Mouse (Mus musculus) layer of hippocampus, adult 18-20 months (tissue): ENCODE results near the gene Sdccag8. TPM values are rescaled to one million over a fixed set of nuclear protein-coding genes. Genes with fewer than 3 reads are reported as not detected.

ENCODE experiments used
- DNase-seq, 2 experiments: peaks; one replicate each; pipeline ENCODE4 v3.0.0; 2022; ENCODE audit warnings: low spot score in 2 of 2
- microRNA-seq, 2 experiments: library from miRNA; unstranded; fragments of <30 nt; microRNA quantifications; one replicate each; pipeline ENCODE4 v1.2.0; 2021
- total RNA-seq, 2 experiments: library from RNA; stranded (reverse); gene quantifications; 2 replicates each; pipeline ENCODE4 v1.2.3; 2021

The Sdccag8 gene
- total RNA-seq, 2 experiments from 2014 or later = 16.3 to 16.9 TPM

DNA sequence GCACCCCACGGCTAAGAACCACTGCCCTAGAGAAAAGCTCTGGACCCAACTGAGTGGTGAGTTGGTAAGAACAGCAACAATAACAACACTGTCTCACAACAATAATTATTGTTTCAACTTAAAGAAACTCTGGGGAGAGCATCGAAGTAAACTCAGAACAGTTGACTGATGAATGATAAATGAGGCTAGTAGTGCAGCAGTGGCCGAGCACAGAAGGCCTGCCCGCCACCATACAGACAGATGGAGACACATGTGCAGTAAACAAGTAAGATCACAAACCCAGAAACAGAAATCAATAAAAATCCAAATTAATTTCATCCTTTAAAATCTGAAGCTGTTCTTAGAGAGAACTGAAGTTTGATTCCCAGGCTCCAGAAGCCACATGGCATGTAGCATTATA lies 225.6 kb downstream of the Sdccag8 start:
- DNase-seq = no peak

GRCm38 (mm10) chr1:177045885-177046284 lies 231.4 kb downstream of the Sdccag8 start:
- DNase-seq = no peak

DNA sequence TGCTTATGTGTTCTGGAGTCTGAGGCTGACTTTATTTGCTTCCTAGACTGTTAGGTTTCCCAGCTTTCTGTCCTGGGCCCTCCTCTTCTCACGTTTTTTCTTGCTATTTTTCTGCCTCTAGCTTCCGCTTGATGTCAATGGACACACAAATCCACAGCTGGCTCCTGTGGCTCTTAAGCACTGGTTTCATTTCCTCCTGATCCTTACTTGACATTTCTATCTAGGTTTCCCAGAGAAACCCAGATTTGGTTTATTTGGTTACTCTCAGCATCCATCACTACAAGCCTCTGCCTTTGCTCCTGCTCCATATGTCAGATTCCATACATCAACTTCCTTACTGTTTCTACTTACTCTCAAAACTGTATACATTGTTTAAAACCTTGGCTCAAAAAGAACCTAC lies 232.5 kb downstream of the Sdccag8 start:
- DNase-seq = no peak

DNA sequence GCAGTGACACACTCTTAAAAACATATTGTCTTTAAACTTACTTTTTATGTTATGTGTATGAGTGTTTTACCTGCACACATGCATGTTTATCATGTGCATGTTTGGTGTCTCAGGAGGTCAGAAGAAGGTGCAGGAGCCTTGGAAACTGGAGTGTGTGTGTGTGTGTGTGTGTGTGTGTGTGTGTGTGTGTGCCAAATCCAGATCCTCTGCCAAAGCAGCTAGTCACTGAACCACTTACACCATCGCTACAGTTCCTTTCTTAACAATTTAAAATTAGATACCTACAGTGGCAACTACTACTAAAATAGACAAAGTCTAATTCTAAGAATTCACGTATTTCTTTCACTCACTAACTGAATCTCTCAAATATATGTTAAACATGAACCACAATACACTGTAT lies 234.3 kb downstream of the Sdccag8 start:
- DNase-seq = no peak

DNA sequence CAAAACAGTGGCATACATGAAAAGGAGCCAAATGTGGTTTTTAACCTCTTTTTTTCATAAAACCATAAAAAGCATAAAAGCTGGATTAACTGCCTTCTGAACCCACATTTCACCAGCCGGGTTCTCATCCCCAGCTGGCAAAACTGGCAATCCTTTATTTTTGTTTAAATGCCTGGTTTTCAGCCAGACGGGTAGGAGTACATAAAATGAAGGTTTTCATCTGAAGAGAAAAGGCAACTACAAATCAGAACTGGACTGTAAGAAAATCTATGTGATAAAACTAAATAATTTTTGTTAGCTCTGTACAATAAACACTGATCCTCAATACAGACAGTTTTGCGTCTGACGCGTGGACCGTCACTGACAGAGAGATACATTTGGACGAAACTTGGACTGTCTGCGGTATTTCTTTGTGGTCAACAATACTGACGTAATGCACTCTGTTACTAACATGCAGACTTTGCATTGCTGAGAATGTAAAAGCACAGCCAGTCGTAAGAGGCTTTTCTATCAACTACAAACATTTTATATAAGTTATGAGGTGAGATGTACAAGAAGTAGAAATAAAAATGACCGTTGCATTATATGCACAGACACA lies 237.0 kb downstream of the Sdccag8 start:
- peak; percentile 56 to 84 for DNase-seq

DNA sequence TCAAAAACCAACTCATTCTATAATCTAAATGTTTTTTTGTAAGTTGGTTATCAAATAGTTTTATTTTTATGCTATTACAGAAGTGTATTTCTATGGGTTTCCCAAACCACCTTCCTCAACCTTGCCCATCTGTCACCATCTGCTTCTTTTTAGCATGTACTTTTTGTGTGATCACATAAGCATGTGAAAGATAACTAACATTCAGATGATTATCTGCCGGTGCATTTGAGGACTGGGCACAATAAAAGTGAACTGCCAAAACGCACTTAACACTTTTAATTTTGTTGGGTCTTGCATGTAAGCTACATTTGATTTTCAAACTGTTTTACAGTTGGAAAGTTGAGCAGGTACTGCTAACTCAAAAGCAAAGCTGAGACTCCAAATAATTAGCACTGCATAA lies 240.4 kb downstream of the Sdccag8 start:
- peak in 1 of 2 experiments; percentile 57 for DNase-seq

- no peak for DNase-seq
These were observed 247.3 kb downstream of the Sdccag8 start for GRCm38 (mm10) chr1:177061761-177062160.

GRCm38 (mm10) chr1:177065732-177066131 lies 251.3 kb downstream of the Sdccag8 start:
- DNase-seq = no peak

DNA sequence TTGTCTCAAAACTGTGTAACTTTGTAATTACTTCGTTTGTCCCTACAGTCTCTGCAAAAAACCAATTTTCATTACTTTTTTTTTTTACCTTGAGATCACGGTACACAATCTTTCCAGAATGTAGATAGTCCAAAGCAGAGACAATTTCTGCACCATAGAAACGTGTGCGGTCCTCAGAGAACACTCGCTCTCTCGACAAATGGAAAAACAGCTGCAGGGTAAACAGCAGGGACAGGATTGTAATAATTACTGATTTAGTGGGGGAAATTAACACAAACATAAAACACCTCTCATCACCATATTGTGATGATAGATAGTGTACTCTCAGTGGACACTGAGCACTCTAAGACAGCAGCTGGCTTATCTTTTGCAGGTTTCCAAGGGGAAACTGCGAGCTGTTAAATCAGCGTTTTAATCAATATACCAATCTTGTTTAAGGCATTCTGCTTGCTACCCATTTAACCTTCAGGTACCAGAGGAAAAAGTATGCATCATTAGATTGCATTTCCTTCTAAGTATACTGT lies 252.7 kb downstream of the Sdccag8 start:
- no peak for DNase-seq

DNA sequence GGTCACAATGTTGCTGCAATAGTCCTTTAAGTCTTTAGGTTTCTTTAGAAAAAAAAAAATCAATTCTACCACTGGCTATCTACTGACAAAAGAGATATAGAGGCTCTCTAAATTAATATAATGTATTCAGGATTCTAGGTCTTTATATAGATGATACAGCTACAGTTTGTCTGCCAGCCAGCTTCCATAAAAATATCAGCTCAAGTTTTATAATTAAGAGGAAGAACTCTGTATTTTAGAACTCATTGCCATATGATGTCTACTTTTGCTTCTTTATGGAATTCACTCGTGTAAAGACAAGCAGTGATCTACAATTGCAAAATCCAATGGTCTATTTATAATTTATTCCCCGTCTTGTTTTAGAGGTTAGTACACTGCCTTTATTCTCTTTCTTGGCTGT lies 254.7 kb downstream of the Sdccag8 start:
- no peak for DNase-seq

Small RNAs within 50 kb of the gene (microRNA-seq; reads per million reads assigned to microRNA genes)
- 0 reads per million in 2 experiments for gene Gm25993
- gene Mir350 = 113 to 141 reads per million in 2 experiments

Other genes with a start within 250 kb of the Sdccag8 start
- 100 to 1,000 TPM; 101 to 103 TPM for gene Cep170, start 593 bp upstream of the Sdccag8 start, total RNA-seq